Mouse (Mus musculus) limb, embryonic 15.5 days (tissue): ENCODE measurements around the gene Pnmt. TPM values are rescaled to one million over a fixed set of nuclear protein-coding genes. Genes with fewer than 3 reads are reported as not detected.

ENCODE experiments used
- ATAC-seq: fragments of 200-750 bp; cut with Nextera tagmentation; 2 replicates; pipeline ENCODE4 v1.8.0; 2017; ENCODE audit warnings: low read depth, moderate TSS enrichment; ENCODE audit not compliant: insufficient number of reproducible peaks, low FRiP score, low TSS enrichment
- H3K27ac ChIP-seq: fragments of 300-500 bp; sonication (generic); 2 replicates; pipeline ENCODE4 v1.5.1; 2015; ENCODE audit warnings: moderate library complexity, mild to moderate bottlenecking, inconsistent platforms
- H3K27me3 ChIP-seq: fragments of 300-500 bp; sonication (generic); 2 replicates; pipeline ENCODE4 v1.6.1; 2015; ENCODE audit warnings: inconsistent platforms
- H3K36me3 ChIP-seq: fragments of 300-500 bp; sonication (generic); 2 replicates; pipeline ENCODE4 v1.6.1; 2015; ENCODE audit warnings: inconsistent platforms
- H3K4me1 ChIP-seq: fragments of 300-500 bp; sonication (generic); 2 replicates; pipeline ENCODE4 v1.6.1; 2015; ENCODE audit warnings: inconsistent platforms
- H3K4me2 ChIP-seq: fragments of 300-500 bp; sonication (generic); 2 replicates; pipeline ENCODE4 v1.6.1; 2015; ENCODE audit warnings: mild to moderate bottlenecking, inconsistent platforms
- H3K4me3 ChIP-seq: fragments of 300-500 bp; sonication (generic); 2 replicates; pipeline ENCODE4 v1.5.1; 2015; ENCODE audit warnings: mild to moderate bottlenecking, inconsistent platforms
- H3K9ac ChIP-seq: fragments of 300-500 bp; sonication (generic); 2 replicates; pipeline ENCODE4 v1.6.1; 2015; ENCODE audit warnings: inconsistent platforms
- H3K9me3 ChIP-seq: fragments of 300-500 bp; sonication (generic); 2 replicates; pipeline ENCODE4 v1.6.1; 2016; ENCODE audit warnings: inconsistent platforms
- WGBS: fragments of 180-500 bp; shearing (Covaris S2); methylation state at CpG from one replicate; pipeline ENCODE4 v1.1.7; 2015; 5-methylcytosine and 5-hydroxymethylcytosine counted together
- polyA plus RNA-seq: library from polyadenylated mRNA; unstranded; fragments of >200 nt; fragmentation: Nextera tagmentation; extraction: Ambion mirVana; gene quantifications from 2 replicates; pipeline ENCODE4 v1.2.1, GENCODE M21; 2015

Pnmt gene
- polyA plus RNA-seq, 1 experiment from 2014 or later, result 1.6 TPM

GRCm38 (mm10) chr11:98431743-98432502 lies 45.7 kb downstream of the Pnmt start:
- no peaks in the 10 kb centered on the region for H3K27me3 ChIP-seq
- ATAC-seq, result no peak
- peaks cover 97% of the 10 kb centered on the region for H3K36me3 ChIP-seq
- no peak overlapping the region for H3K27ac ChIP-seq
- H3K9me3 ChIP-seq, result no peaks in the 10 kb centered on the region
- no peak overlapping the region for H3K9ac ChIP-seq
- no peak overlapping the region for H3K4me2 ChIP-seq
- no peak overlapping the region for H3K4me3 ChIP-seq
- 0 out of 2 replicates have a peak, but pooled peaks cover 3% of the 10 kb centered on the region for H3K4me1 ChIP-seq
- 74% methylated on average over 9 of the region's 9 CpGs for WGBS

- WGBS, result 95% methylated on average over 9 of the region's 9 CpGs
- H3K4me3 ChIP-seq, result no peak overlapping the region
- no peak overlapping the region for H3K9ac ChIP-seq
- H3K36me3 ChIP-seq, result peaks cover 60% of the 10 kb centered on the region
- H3K27me3 ChIP-seq, result no peaks in the 10 kb centered on the region
- no peak for ATAC-seq
- H3K9me3 ChIP-seq, result no peaks in the 10 kb centered on the region
- H3K4me1 ChIP-seq, result peaks cover 12% of the 10 kb centered on the region
- H3K27ac ChIP-seq, result no peak overlapping the region
- no peak overlapping the region for H3K4me2 ChIP-seq
These were observed 49.5 kb downstream of the Pnmt start for GRCm38 (mm10) chr11:98435723-98436122.

GRCm38 (mm10) chr11:98437441-98437840 lies 51.2 kb downstream of the Pnmt start:
- no peak overlapping the region for H3K27ac ChIP-seq
- no peaks in the 10 kb centered on the region for H3K27me3 ChIP-seq
- H3K4me2 ChIP-seq, result no peak overlapping the region
- no peaks in the 10 kb centered on the region for H3K9me3 ChIP-seq
- no peak for ATAC-seq
- H3K4me1 ChIP-seq, result peaks cover 12% of the 10 kb centered on the region
- no peak overlapping the region for H3K9ac ChIP-seq
- 0 out of 2 replicates have a peak overlapping the region, but pooled peaks have one; percentile 81 for H3K4me3 ChIP-seq
- peaks cover 43% of the 10 kb centered on the region for H3K36me3 ChIP-seq
- 77% methylated on average over 6 of the region's 6 CpGs for WGBS

Other genes starting within 250 kb of the Pnmt start
- 19.5 and 21.0 TPM in 2 replicates for gene Fbxl20, start 236.0 kb upstream of the Pnmt start, polyA plus RNA-seq
- gene Med1, start 193.2 kb upstream of the Pnmt start, polyA plus RNA-seq, result 54.4 and 58.2 TPM in 2 replicates
- gene Cdk12, start 183.4 kb upstream of the Pnmt start, polyA plus RNA-seq, result 8.7 and 8.9 TPM in 2 replicates
- gene Neurod2, start 56.8 kb upstream of the Pnmt start, polyA plus RNA-seq, result not detected in 2 replicates
- 3.7 and 4.3 TPM in 2 replicates for gene Ppp1r1b, start 38.0 kb upstream of the Pnmt start, polyA plus RNA-seq
- gene Stard3, start 28.1 kb upstream of the Pnmt start, polyA plus RNA-seq, result 36.6 and 40.1 TPM in 2 replicates
- gene Tcap, start 2.6 kb upstream of the Pnmt start, polyA plus RNA-seq, result 18.1 and 45.8 TPM in 2 replicates
- 12.6 and 13.0 TPM in 2 replicates for gene Pgap3, start 14.0 kb downstream of the Pnmt start, polyA plus RNA-seq
- 63.3 and 70.7 TPM in 2 replicates for gene Erbb2, start 26.0 kb downstream of the Pnmt start, polyA plus RNA-seq
- 100 and 109 TPM in 2 replicates for gene Mien1, start 52.5 kb downstream of the Pnmt start, polyA plus RNA-seq
- 10.5 and 11.1 TPM in 2 replicates for gene Grb7, start 59.9 kb downstream of the Pnmt start, polyA plus RNA-seq
- gene Ikzf3, start 159.6 kb downstream of the Pnmt start, polyA plus RNA-seq, result 0.36 and 0.74 TPM in 2 replicates
- gene Zpbp2, start 164.6 kb downstream of the Pnmt start, polyA plus RNA-seq, result 0.12 and 0.17 TPM in 2 replicates
- gene Ormdl3, start 200.9 kb downstream of the Pnmt start, polyA plus RNA-seq, result 86.7 and 87.1 TPM in 2 replicates
- gene Lrrc3c, start 211.8 kb downstream of the Pnmt start, polyA plus RNA-seq, result not detected in 2 replicates
- 0.64 and 1.1 TPM in 2 replicates for gene Gm12355, start 239.2 kb downstream of the Pnmt start, polyA plus RNA-seq
- not detected in 2 replicates for gene Gsdma3, start 239.9 kb downstream of the Pnmt start, polyA plus RNA-seq